Comparison of ENCODE assay signal across 17 mouse cellular contexts in genomic region chr16:32323953-32324352, GRCm38 (mm10). TPM values are rescaled to one million over a fixed set of nuclear protein-coding genes. Genes with fewer than 3 reads are reported as not detected.
DNase-seq lines count a peak whose midpoint lies in the region; ATAC-seq and TF ChIP-seq lines count a peak whose summit lies in the region.
"Had no signal": no experiment of that assay in that cellular context is flagged by ENCODE, and none has a peak within 500 bp of the region (broad histone marks: within the 10 kb centered on the region; RNA-seq: fewer than 3 reads in every experiment).

No protein-coding gene starts in this region.

- no peaks in the 10 kb centered on the region for H3K36me3 ChIP-seq in heart, adult 2 months (ENCODE audit: control insufficient read depth, insufficient read depth, low read length)
- no peaks in the 10 kb centered on the region for H3K36me3 ChIP-seq in lung, embryonic 14.5 days (ENCODE audit: insufficient read depth)
- H3K36me3 ChIP-seq in intestine, postnatal 0 days (ENCODE audit: control insufficient read depth, insufficient read depth) = no peaks in the 10 kb centered on the region
- H3K36me3 ChIP-seq: forebrain, embryonic 15.5 days; midbrain, embryonic 12.5 days had no signal

- no peak overlapping the region for H3K27ac ChIP-seq in heart, adult 2 months
- H3K27ac ChIP-seq in lung, embryonic 14.5 days (ENCODE audit: low read depth) = no peak overlapping the region
- no peak overlapping the region for H3K27ac ChIP-seq in intestine, postnatal 0 days (ENCODE audit: low read depth, low read length)
- H3K27ac ChIP-seq: forebrain, embryonic 15.5 days; midbrain, embryonic 12.5 days had no signal

- no peak for TF ChIP-seq CTCF in heart, adult 2 months (IDR thresholded peaks at IDR 0.05)
- TF ChIP-seq CTCF in lung, embryonic 14.5 days (IDR thresholded peaks at IDR 0.05; ENCODE audit: low read depth) = no peak
- no peak for TF ChIP-seq CTCF in intestine, postnatal 0 days (IDR thresholded peaks at IDR 0.05; ENCODE audit: low read depth)

- TF ChIP-seq POLR2A in heart, adult 2 months (IDR thresholded peaks at IDR 0.05; ENCODE audit: insufficient read depth, low read depth, low read length) = no peak

- no peak overlapping the region for H3K4me3 ChIP-seq in heart, adult 2 months
- H3K4me3 ChIP-seq in lung, embryonic 14.5 days (ENCODE audit: low read depth, low read length) = no peak overlapping the region
- H3K4me3 ChIP-seq in intestine, postnatal 0 days (ENCODE audit: low read depth, low read length) = no peak overlapping the region
- H3K4me3 ChIP-seq: forebrain, embryonic 15.5 days; midbrain, embryonic 12.5 days had no signal

- H3K79me2 ChIP-seq in heart, adult 2 months (replicated peaks; ENCODE audit: control insufficient read depth, insufficient read depth, low read length) = no peaks in the 10 kb centered on the region

- no peak overlapping the region for H3K4me2 ChIP-seq in lung, embryonic 14.5 days
- 0 out of 2 replicates have a peak overlapping the region, but pooled peaks have one; percentile 21 for H3K4me2 ChIP-seq in intestine, postnatal 0 days (replicated peaks; ENCODE audit: low read depth)
- H3K4me2 ChIP-seq: forebrain, embryonic 15.5 days; midbrain, embryonic 12.5 days had no signal

- H3K9ac ChIP-seq in heart, adult 2 months (ENCODE audit: low read depth, low read length) = no peak overlapping the region
- no peak overlapping the region for H3K9ac ChIP-seq in lung, embryonic 14.5 days
- H3K9ac ChIP-seq in intestine, postnatal 0 days (ENCODE audit: low read depth, low read length) = no peak overlapping the region
- H3K9ac ChIP-seq: forebrain, embryonic 15.5 days; midbrain, embryonic 12.5 days had no signal

- 24% methylated on average over 7 of the region's 7 CpGs for WGBS in heart, adult 2 months
- 21% methylated on average over 7 of the region's 7 CpGs for WGBS in lung, embryonic 14.5 days
- 19% methylated on average over 7 of the region's 7 CpGs for WGBS in intestine, postnatal 0 days

- intact Hi-C loops in heart, adult 2 months (cut with DNase I) = no loop called here

- DNase-seq in heart, adult 11 months = peak; percentile 88
- no peak for DNase-seq in heart, adult 2 months
- DNase-seq in lung, embryonic 14.5 days = peak; percentile 26
- DNase-seq in lung, postnatal 25 days (ENCODE audit: low spot score) = no peak
- peak; percentile 67 for DNase-seq in ES-CJ7 (ENCODE audit: low read depth, low spot score)
- no peak for DNase-seq in embryo, embryonic 11 days
- no peak for DNase-seq in cerebellum, postnatal 36 days
- DNase-seq: cerebellum, adult 9-11 months; kidney, adult 9 months; lung, postnatal 14 days had no signal

- no peaks in the 10 kb centered on the region for H3K4me1 ChIP-seq in heart, adult 2 months (ENCODE audit: control insufficient read depth, insufficient read depth, low read length)
- H3K4me1 ChIP-seq in lung, embryonic 14.5 days (ENCODE audit: insufficient read depth) = no peaks in the 10 kb centered on the region
- no peaks in the 10 kb centered on the region for H3K4me1 ChIP-seq in intestine, postnatal 0 days (replicated peaks; ENCODE audit: control insufficient read depth, insufficient read depth, low read length)
- H3K4me1 ChIP-seq: forebrain, embryonic 15.5 days; midbrain, embryonic 12.5 days had no signal

- H3K27me3 ChIP-seq in heart, adult 2 months (ENCODE audit: control insufficient read depth, insufficient read depth, low read length) = no peaks in the 10 kb centered on the region
- no peaks in the 10 kb centered on the region for H3K27me3 ChIP-seq in lung, embryonic 14.5 days (ENCODE audit: insufficient read depth, low read length)
- H3K27me3 ChIP-seq in intestine, postnatal 0 days (replicated peaks; ENCODE audit: control insufficient read depth, insufficient read depth, low read length) = no peaks in the 10 kb centered on the region
- H3K27me3 ChIP-seq: CH12.LX; forebrain, embryonic 15.5 days; midbrain, embryonic 12.5 days; Patski had no signal

- TF ChIP-seq EP300 in heart, adult 2 months (IDR thresholded peaks at IDR 0.05; ENCODE audit: insufficient read depth, low read depth, low read length) = no peak

- no peaks in the 10 kb centered on the region for H3K9me3 ChIP-seq in lung, embryonic 14.5 days (ENCODE audit: low read depth, low read length)
- H3K9me3 ChIP-seq in intestine, postnatal 0 days (ENCODE audit: control insufficient read depth) = no peaks in the 10 kb centered on the region
- H3K9me3 ChIP-seq: forebrain, embryonic 15.5 days; midbrain, embryonic 12.5 days had no signal

- ATAC-seq in lung, embryonic 14.5 days (ENCODE audit: insufficient read depth) = no peak
- no peak for ATAC-seq in intestine, postnatal 0 days
- ATAC-seq: forebrain, embryonic 15.5 days; Patski had no signal

RNA-seq across cellular contexts. Expression of gene Ubxn7, which starts 8.1 kb away (rescaled TPM):
- 10 to 100 TPM; 23.6 to 26.8 TPM for total RNA-seq in heart, adult 2 months (2021)
- polyA plus RNA-seq in heart, adult 2 months (2012; rRNA removed) = 4.8 and 8.3 TPM in 2 replicates
- 20.8 and 23.2 TPM in 2 replicates for polyA plus RNA-seq in lung, embryonic 14.5 days (2014; fragmentation: Nextera tagmentation; extraction: Ambion mirVana)
- 6.8 and 7.4 TPM in 2 replicates for polyA plus RNA-seq in intestine, postnatal 0 days (2015; fragmentation: Nextera tagmentation; extraction: Ambion mirVana)

RNA-seq across cellular contexts. Expression of gene Rnf168, which starts 46.7 kb away (rescaled TPM):
- total RNA-seq in heart, adult 2 months (2021) = 10 to 100 TPM; 12.2 to 14.0 TPM
- 4.6 and 9.6 TPM in 2 replicates for polyA plus RNA-seq in heart, adult 2 months (2012; rRNA removed)
- 32.3 and 36.1 TPM in 2 replicates for polyA plus RNA-seq in lung, embryonic 14.5 days (2014; fragmentation: Nextera tagmentation; extraction: Ambion mirVana)
- 11.9 and 14.2 TPM in 2 replicates for polyA plus RNA-seq in intestine, postnatal 0 days (2015; fragmentation: Nextera tagmentation; extraction: Ambion mirVana)

RNA-seq across cellular contexts. Expression of gene Smco1, which starts 52.7 kb away (rescaled TPM):
- total RNA-seq in heart, adult 2 months (2021) = 10 to 100 TPM; 25.2 to 29.6 TPM
- polyA plus RNA-seq in heart, adult 2 months (2012; rRNA removed) = 10.9 and 23.4 TPM in 2 replicates
- polyA plus RNA-seq in lung, embryonic 14.5 days (2014; fragmentation: Nextera tagmentation; extraction: Ambion mirVana) = not detected in 2 replicates
- not detected in 2 replicates for polyA plus RNA-seq in intestine, postnatal 0 days (2015; fragmentation: Nextera tagmentation; extraction: Ambion mirVana)
- total RNA-seq: CH12.LX; hematopoietic stem cell, adult 5-6 weeks; liver, adult 2 months had no signal
- polyA plus RNA-seq: forebrain, embryonic 15.5 days; liver, adult 2 months; midbrain, embryonic 12.5 days had no signal

Comparison
In these comparisons a context has a peak if more than half of its experiments do, and no peak if none do; other contexts are left out.
1. DNase-seq: peak in heart, adult 11 months (single experiment), lung, embryonic 14.5 days (single experiment) and ES-CJ7 (single experiment); none in heart, adult 2 months (0 of 2), lung, postnatal 25 days (single experiment), embryo, embryonic 11 days (single experiment) and cerebellum, postnatal 36 days (0 of 2).
2. RNA of gene Smco1, which starts 52.7 kb away (polyA plus RNA-seq): 10.9 to 23.4 TPM in heart, adult 2 months; not detected in lung, embryonic 14.5 days and not detected in intestine, postnatal 0 days; every median in the first group is over 10 times any median in the second.